Mouse (Mus musculus): ENCODE results near the gene Nfkbid. TPM values are rescaled to one million over a fixed set of nuclear protein-coding genes. Genes with fewer than 3 reads are reported as not detected.
A peak's percentile ranks its signal among the peaks of the same experiment; 100 is the strongest.

Nfkbid gene
- total and polyA plus RNA-seq, 3 experiments = 0.47 to 1.3 (median 0.66) TPM

GRCm38 (mm10) chr7:30440697-30441096 lies 19.2 kb downstream of the Nfkbid start:
- TF ChIP-seq CTCF (IDR thresholded peaks at IDR 0.05) = peak; percentile 68
- TF ChIP-seq EP300 (IDR thresholded peaks at IDR 0.05; ENCODE audit: insufficient read depth, low read depth, low read length) = no peak
- TF ChIP-seq POLR2A (IDR thresholded peaks at IDR 0.05; ENCODE audit: insufficient read depth, low read depth, low read length) = no peak
- Histone ChIP-seq H3K36me3 (ENCODE audit: control insufficient read depth, insufficient read depth, low read length) (no peaks in the 10 kb centered on the region), H3K27me3 (ENCODE audit: control insufficient read depth, insufficient read depth, low read length) (peaks cover 3% of the 10 kb centered on the region; the same call in 1 of the 2 replicates), H3K27ac (no peak overlapping the region), H3K4me3 (no peak overlapping the region), H3K4me1 (ENCODE audit: control insufficient read depth, insufficient read depth, low read length) (no peaks in the 10 kb centered on the region), H3K79me2 (replicated peaks; ENCODE audit: control insufficient read depth, insufficient read depth, low read length) (no peaks in the 10 kb centered on the region), H3K9ac (ENCODE audit: low read depth, low read length) (no peak overlapping the region)
- intact Hi-C loops (cut with DNase I) = loop anchor here (5.0 kb wide), 2 partner anchors 52 to 107 kb away; partner anchors contain the start of gene Prodh2
- peak; percentile 23 to 54 for DNase-seq
- 22% methylated on average over 5 of the region's 5 CpGs for WGBS

GRCm38 (mm10) chr7:30443696-30444095 lies 22.2 kb downstream of the Nfkbid start:
- H3K27ac ChIP-seq = no peak overlapping the region
- no peaks in the 10 kb centered on the region for H3K79me2 ChIP-seq (replicated peaks; ENCODE audit: control insufficient read depth, insufficient read depth, low read length)
- no peak overlapping the region for H3K9ac ChIP-seq (ENCODE audit: low read depth, low read length)
- H3K36me3 ChIP-seq (ENCODE audit: control insufficient read depth, insufficient read depth, low read length) = no peaks in the 10 kb centered on the region
- no peak overlapping the region for H3K4me3 ChIP-seq
- DNase-seq = no peak
- TF ChIP-seq CTCF (IDR thresholded peaks at IDR 0.05) (no peak), EP300 (IDR thresholded peaks at IDR 0.05; ENCODE audit: insufficient read depth, low read depth, low read length) (no peak), POLR2A (IDR thresholded peaks at IDR 0.05; ENCODE audit: insufficient read depth, low read depth, low read length) (no peak)
- intact Hi-C loops (cut with DNase I) = loop anchor here (5.0 kb wide), 2 partner anchors 49 to 104 kb away; partner anchors contain the start of gene Prodh2
- peaks cover 1% of the 10 kb centered on the region; the same call in 1 of the 2 replicates for H3K27me3 ChIP-seq (ENCODE audit: control insufficient read depth, insufficient read depth, low read length)
- WGBS = 32% methylated on average over 9 of the region's 9 CpGs
- H3K4me1 ChIP-seq (ENCODE audit: control insufficient read depth, insufficient read depth, low read length) = no peaks in the 10 kb centered on the region

- Histone ChIP-seq H3K36me3 (ENCODE audit: control insufficient read depth, insufficient read depth, low read length) (no peaks in the 10 kb centered on the region), H3K27me3 (ENCODE audit: control insufficient read depth, insufficient read depth, low read length) (peaks cover 1% of the 10 kb centered on the region; the same call in 1 of the 2 replicates), H3K79me2 (replicated peaks; ENCODE audit: control insufficient read depth, insufficient read depth, low read length) (no peaks in the 10 kb centered on the region), H3K9ac (ENCODE audit: low read depth, low read length) (no peak overlapping the region; the same call in 1 of the 2 replicates), H3K27ac (no peak overlapping the region), H3K4me3 (peak overlapping the region; percentile 55; the same call in 1 of the 2 replicates), H3K4me1 (ENCODE audit: control insufficient read depth, insufficient read depth, low read length) (no peaks in the 10 kb centered on the region)
- 2% methylated on average over 38 of the region's 38 CpGs for WGBS
- TF ChIP-seq CTCF (IDR thresholded peaks at IDR 0.05) (no peak), EP300 (IDR thresholded peaks at IDR 0.05; ENCODE audit: insufficient read depth, low read depth, low read length) (no peak), POLR2A (IDR thresholded peaks at IDR 0.05; ENCODE audit: insufficient read depth, low read depth, low read length) (no peak)
- no peak for DNase-seq
- intact Hi-C loops (cut with DNase I) = loop anchor here (5.0 kb wide), 2 partner anchors 48 to 103 kb away; partner anchors contain the start of gene Prodh2
These were observed 22.8 kb downstream of the Nfkbid start for GRCm38 (mm10) chr7:30444154-30444970.

- no peak for TF ChIP-seq CTCF (IDR thresholded peaks at IDR 0.05)
- TF ChIP-seq POLR2A (IDR thresholded peaks at IDR 0.05; ENCODE audit: insufficient read depth, low read depth, low read length) = no peak
- TF ChIP-seq EP300 (IDR thresholded peaks at IDR 0.05; ENCODE audit: insufficient read depth, low read depth, low read length) = no peak
- intact Hi-C loops (cut with DNase I) = loop anchor here (5.0 kb wide), 2 partner anchors 47 to 102 kb away; partner anchors contain the start of gene Prodh2
- no peaks in the 10 kb centered on the region for H3K36me3 ChIP-seq (ENCODE audit: control insufficient read depth, insufficient read depth, low read length)
- no peaks in the 10 kb centered on the region for H3K4me1 ChIP-seq (ENCODE audit: control insufficient read depth, insufficient read depth, low read length)
- H3K27me3 ChIP-seq (ENCODE audit: control insufficient read depth, insufficient read depth, low read length) = no peaks in the 10 kb centered on the region; the same call in 1 of the 2 replicates
- no peaks in the 10 kb centered on the region for H3K79me2 ChIP-seq (replicated peaks; ENCODE audit: control insufficient read depth, insufficient read depth, low read length)
- peak; percentile 72 to 76 for DNase-seq
- peak within 1 kb of the TSS; percentile 55 for H3K4me3 ChIP-seq
- 1% methylated on average over 61 of the region's 72 CpGs for WGBS
- peak within 1 kb of the TSS; percentile 47 for H3K9ac ChIP-seq (ENCODE audit: low read depth, low read length)
- H3K27ac ChIP-seq = no peak within 1 kb of the TSS
These were observed 23.6 kb downstream of the Nfkbid start, which contains the start of gene Aplp1 for GRCm38 (mm10) chr7:30444971-30445751. Gene Aplp1, minus strand, starts transcription at chr7:30445535.

DNA sequence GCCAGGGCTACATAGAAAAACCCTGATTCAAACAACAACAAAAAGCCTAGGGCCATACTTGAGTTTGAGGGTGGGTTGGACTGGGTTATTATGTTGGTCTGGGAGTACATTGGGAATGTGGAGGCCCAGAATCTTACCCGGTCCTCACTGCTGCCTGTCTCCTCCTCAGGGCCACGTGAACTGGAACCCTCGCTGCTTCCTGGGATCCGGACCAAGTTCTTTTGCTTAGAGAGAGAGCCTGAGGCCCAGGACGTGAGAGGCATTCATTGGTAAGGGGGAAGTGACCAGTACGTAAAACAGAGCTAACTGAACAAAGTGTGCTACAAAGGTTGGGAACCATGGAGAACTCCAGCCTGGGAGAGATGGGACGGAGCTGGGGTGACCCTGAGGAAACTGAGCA lies 28.7 kb downstream of the Nfkbid start:
- Histone ChIP-seq H3K36me3 (ENCODE audit: control insufficient read depth, insufficient read depth, low read length) (no peaks in the 10 kb centered on the region), H3K27me3 (ENCODE audit: control insufficient read depth, insufficient read depth, low read length) (peaks cover 16% of the 10 kb centered on the region), H3K27ac (no peak overlapping the region), H3K4me3 (no peak overlapping the region), H3K9ac (ENCODE audit: low read depth, low read length) (no peak overlapping the region), H3K4me1 (ENCODE audit: control insufficient read depth, insufficient read depth, low read length) (no peaks in the 10 kb centered on the region), H3K79me2 (replicated peaks; ENCODE audit: control insufficient read depth, insufficient read depth, low read length) (no peaks in the 10 kb centered on the region)
- 59% methylated on average over 7 of the region's 7 CpGs for WGBS
- no peak for TF ChIP-seq POLR2A (IDR thresholded peaks at IDR 0.05; ENCODE audit: insufficient read depth, low read depth, low read length)
- no peak for TF ChIP-seq EP300 (IDR thresholded peaks at IDR 0.05; ENCODE audit: insufficient read depth, low read depth, low read length)
- TF ChIP-seq CTCF (IDR thresholded peaks at IDR 0.05) = no peak
- no peak for DNase-seq
- intact Hi-C loops (cut with DNase I) = no loop called here

Data from heart, adult 2 months (tissue).